Mouse (Mus musculus) hindbrain, embryonic 12.5 days (tissue): ENCODE results near the gene Spag5. TPM values are rescaled to one million over a fixed set of nuclear protein-coding genes. Genes with fewer than 3 reads are reported as not detected.

Source experiments
- ATAC-seq: fragments of 200-750 bp; cut with Nextera tagmentation; 2 replicates; pipeline ENCODE4 v1.8.0; 2017; ENCODE audit warnings: moderate TSS enrichment; ENCODE audit not compliant: low FRiP score
- H3K27ac ChIP-seq: fragments of 300-500 bp; sonication (generic); 2 replicates; pipeline ENCODE4 v1.5.1; 2016; ENCODE audit warnings: mild to moderate bottlenecking
- H3K27me3 ChIP-seq: fragments of 300-500 bp; sonication (generic); 2 replicates; pipeline ENCODE4 v1.6.1; 2016; ENCODE audit warnings: mild to moderate bottlenecking
- H3K36me3 ChIP-seq: fragments of 300-500 bp; sonication (generic); 2 replicates; pipeline ENCODE4 v1.6.1; 2016; ENCODE audit warnings: mild to moderate bottlenecking
- H3K4me1 ChIP-seq: fragments of 300-500 bp; sonication (generic); 2 replicates; pipeline ENCODE4 v1.6.1; 2016
- H3K4me2 ChIP-seq: fragments of 300-500 bp; sonication (generic); replicated peaks from 2 replicates; pipeline ENCODE4 v1.6.1; 2016; ENCODE audit warnings: mild to moderate bottlenecking
- H3K4me3 ChIP-seq: fragments of 300-500 bp; sonication (generic); 2 replicates; pipeline ENCODE4 v1.5.1; 2016; ENCODE audit warnings: mild to moderate bottlenecking
- H3K9ac ChIP-seq: fragments of 300-500 bp; sonication (generic); 2 replicates; pipeline ENCODE4 v1.6.1; 2016; ENCODE audit warnings: mild to moderate bottlenecking, moderate library complexity
- H3K9me3 ChIP-seq: fragments of 300-500 bp; sonication (generic); replicated peaks from 2 replicates; pipeline ENCODE4 v1.6.1; 2016; ENCODE audit warnings: mild to moderate bottlenecking
- WGBS: fragments of 180-500 bp; shearing (Covaris S2); methylation state at CpG from one replicate; pipeline ENCODE4 v1.1.7; 2016; 5-methylcytosine and 5-hydroxymethylcytosine counted together
- polyA plus RNA-seq: library from polyadenylated mRNA; unstranded; fragments of >200 nt; fragmentation: Nextera tagmentation; extraction: Ambion mirVana; gene quantifications from 2 replicates; pipeline ENCODE4 v1.2.1, GENCODE M21; 2016

Gene Spag5
- polyA plus RNA-seq, 1 experiment from 2014 or later: 35.9 TPM

DNA sequence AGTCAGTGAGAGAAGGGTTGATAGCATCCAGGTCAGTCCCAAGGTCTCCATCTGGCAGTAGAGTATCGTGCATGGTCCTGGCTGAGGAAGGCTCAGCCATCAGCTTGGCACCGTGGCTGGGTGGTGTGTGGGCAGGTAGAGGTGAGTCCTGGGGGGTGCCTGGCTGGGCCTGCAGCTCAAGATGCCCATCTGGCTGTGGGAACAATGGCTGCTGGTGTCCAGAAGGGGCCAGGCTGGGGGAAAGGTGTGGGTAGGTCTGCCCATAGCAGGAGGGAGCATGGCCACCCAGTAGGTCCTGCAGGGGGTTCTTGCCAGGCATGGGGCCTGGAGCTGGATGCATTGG lies 59.4 kb downstream of the Spag5 start:
- Histone ChIP-seq H3K4me1 (no peaks in the 10 kb centered on the region), H3K9ac (no peak overlapping the region), H3K27me3 (no peaks in the 10 kb centered on the region), H3K27ac (no peak overlapping the region), H3K4me2 (0 out of 2 replicates have a peak overlapping the region, but pooled peaks have one; percentile 31), H3K9me3 (no peaks in the 10 kb centered on the region), H3K4me3 (no peak overlapping the region), H3K36me3 (no peaks in the 10 kb centered on the region)
- ATAC-seq: no peak
- 61% methylated on average over 2 of the region's 2 CpGs for WGBS

DNA sequence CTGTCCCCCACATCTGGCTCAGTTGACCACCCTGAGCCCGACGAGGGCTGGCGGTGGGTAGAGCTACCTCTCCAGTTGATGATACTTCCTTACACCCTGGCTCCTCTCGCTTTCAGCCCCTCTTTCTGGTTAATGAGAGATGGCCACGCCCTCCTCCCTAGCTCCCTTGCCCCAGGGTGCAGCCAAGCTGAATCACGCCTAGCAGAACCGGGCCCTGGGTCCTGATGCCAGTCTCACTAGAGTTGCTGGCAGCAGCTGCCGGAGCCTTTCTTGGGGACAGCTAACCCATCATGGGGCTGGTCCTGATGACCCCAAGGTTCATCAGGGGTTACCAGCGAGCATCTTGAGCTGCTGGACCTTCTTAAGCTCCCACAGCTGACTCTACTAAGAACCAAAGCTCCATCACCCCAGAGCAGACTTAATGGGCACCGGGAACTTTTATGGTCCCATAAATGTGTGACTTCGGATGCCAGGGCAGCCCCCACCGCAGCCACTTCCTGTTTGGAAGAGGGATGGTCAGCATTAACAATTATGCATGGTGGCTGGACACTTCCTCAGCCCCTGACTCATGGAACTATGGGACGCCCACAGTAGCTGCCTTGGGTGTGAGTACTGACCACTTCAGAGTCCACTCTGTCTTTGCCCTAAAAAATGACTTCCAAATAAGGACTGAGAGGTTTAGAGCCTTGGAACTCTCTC lies 62.1 kb downstream of the Spag5 start:
- no peaks in the 10 kb centered on the region for H3K4me1 ChIP-seq
- no peak overlapping the region for H3K9ac ChIP-seq
- no peaks in the 10 kb centered on the region for H3K9me3 ChIP-seq
- H3K27me3 ChIP-seq: no peaks in the 10 kb centered on the region
- ATAC-seq: no peak
- H3K36me3 ChIP-seq: no peaks in the 10 kb centered on the region
- WGBS: 79% methylated on average over 13 of the region's 13 CpGs
- H3K27ac ChIP-seq: no peak overlapping the region
- no peak overlapping the region for H3K4me2 ChIP-seq
- no peak overlapping the region for H3K4me3 ChIP-seq

DNA sequence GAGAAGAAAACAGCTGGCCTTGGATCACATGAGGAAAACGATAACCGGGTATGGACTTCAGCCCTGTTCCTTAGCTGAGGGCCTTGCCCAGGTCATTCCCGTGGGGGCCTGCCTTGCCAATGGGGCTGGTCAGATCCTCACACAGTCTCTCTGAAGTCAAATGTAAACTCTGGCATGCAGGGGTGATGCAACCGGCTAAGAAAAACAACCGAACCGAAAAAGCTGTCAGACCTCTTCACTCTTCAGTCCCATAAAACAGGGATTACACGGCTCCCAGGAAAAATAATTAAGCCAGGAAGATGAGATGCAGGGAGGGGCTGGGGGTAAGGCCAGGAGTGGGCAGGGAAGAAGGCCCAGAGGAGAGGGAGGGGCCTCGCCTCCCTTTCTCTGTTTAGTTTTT lies 62.8 kb downstream of the Spag5 start:
- no peak for ATAC-seq
- no peak overlapping the region for H3K27ac ChIP-seq
- H3K4me3 ChIP-seq: no peak overlapping the region

DNA sequence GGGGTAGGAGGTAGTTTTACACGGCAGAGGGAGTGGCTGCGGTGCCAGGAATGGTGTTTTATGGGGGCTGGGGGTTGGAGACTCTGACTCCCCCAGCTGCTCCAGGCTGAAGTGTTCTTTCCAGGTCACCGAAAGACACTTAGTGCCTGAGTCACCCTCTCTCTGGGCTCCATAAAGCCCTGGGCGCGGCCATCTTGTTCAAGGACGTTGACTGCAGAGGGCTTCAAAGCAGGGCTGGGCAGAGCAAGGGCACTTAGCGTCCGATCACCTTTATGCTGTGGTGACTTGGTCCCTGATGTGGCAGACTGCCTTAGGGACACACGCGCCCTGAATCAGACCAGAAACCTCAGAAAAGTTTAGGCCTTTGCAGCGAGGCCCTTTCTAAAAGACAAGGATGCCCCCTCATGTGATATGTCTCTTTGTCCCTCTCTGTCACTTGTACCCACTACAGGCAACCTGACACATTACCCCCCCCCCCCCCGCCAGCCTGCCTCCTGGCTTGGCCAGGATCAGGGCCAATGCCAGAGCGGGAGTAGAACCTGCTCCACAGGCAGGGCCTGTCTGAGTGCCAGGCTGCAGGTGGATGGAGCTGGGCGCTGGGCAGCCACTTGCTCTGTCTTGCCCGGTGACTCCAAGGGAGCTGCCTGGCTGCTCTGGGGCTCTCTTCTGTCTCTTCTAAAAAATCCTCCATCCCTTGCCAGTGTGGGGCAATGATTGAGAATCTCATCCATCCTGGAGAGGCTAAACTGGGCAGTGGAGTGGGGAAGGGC lies 66.3 kb downstream of the Spag5 start:
- Histone ChIP-seq H3K4me1 (peaks cover 3% of the 10 kb centered on the region), H3K9me3 (no peaks in the 10 kb centered on the region), H3K9ac (no peak overlapping the region), H3K4me3 (no peak overlapping the region), H3K36me3 (no peaks in the 10 kb centered on the region), H3K27ac (no peak overlapping the region), H3K27me3 (no peaks in the 10 kb centered on the region), H3K4me2 (no peak overlapping the region)
- no peak for ATAC-seq
- 87% methylated on average over 15 of the region's 15 CpGs for WGBS

More for the DNA sequence above, 62.8 kb downstream of the Spag5 start:
- Histone ChIP-seq H3K4me2 (no peak overlapping the region), H3K9ac (no peak overlapping the region), H3K9me3 (no peaks in the 10 kb centered on the region), H3K4me1 (no peaks in the 10 kb centered on the region), H3K27me3 (no peaks in the 10 kb centered on the region), H3K36me3 (no peaks in the 10 kb centered on the region)
- WGBS: 55% methylated on average over 8 of the region's 8 CpGs

DNA sequence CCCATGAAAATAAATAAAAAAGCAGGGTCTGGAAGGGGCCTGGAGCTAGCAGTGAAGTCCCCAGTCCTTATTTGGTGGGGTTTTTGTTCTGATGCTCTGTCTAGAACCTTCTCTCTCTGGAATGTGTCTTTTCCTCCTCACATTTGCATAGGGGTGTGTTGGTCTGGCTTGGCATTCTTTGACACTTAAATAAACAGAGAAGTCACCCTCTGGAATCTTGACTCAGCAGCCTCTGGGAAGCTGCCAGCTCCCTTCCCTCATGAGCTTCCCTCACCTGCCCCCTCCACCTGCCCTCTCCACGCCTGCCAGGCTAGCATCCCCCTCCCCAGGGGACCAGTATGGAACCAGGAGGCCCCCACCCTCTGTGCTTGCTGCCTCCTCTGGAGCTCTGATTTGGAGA lies 69.1 kb downstream of the Spag5 start:
- Histone ChIP-seq H3K27me3 (no peaks in the 10 kb centered on the region), H3K4me1 (peaks cover 6% of the 10 kb centered on the region), H3K4me2 (no peak overlapping the region), H3K27ac (no peak overlapping the region), H3K9me3 (no peaks in the 10 kb centered on the region), H3K36me3 (no peaks in the 10 kb centered on the region), H3K9ac (no peak overlapping the region), H3K4me3 (no peak overlapping the region)
- 57% methylated on average over 1 of the region's 1 CpGs for WGBS
- no peak for ATAC-seq

DNA sequence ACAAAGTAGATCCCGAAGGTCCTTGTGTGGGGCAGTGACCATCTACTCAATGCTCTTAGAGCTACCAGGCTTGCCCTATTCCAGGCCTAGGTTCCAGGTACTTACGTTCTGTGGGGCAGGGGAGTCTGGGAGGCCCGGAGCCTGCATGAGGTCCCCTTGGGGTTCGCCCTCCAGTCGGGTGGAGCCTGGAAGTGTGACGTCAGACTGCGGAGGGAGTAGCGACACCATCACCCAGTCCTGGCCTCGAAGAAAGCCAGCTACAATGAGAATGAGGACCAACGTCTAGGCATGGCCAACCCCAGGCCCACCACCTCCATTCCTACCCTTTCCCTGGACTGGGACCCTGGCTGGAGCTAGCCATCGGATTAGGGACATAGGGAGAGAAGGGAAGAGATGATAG lies 70.4 kb downstream of the Spag5 start:
- Histone ChIP-seq H3K4me2 (no peak overlapping the region), H3K4me3 (no peak overlapping the region), H3K27me3 (no peaks in the 10 kb centered on the region), H3K27ac (no peak overlapping the region), H3K9me3 (no peaks in the 10 kb centered on the region), H3K9ac (no peak overlapping the region), H3K36me3 (no peaks in the 10 kb centered on the region), H3K4me1 (peaks cover 6% of the 10 kb centered on the region)
- ATAC-seq: no peak
- 87% methylated on average over 11 of the region's 11 CpGs for WGBS

Other genes starting within 250 kb of the Spag5 start
- 31.5 and 31.8 TPM in 2 replicates for gene Eral1, start 221.1 kb upstream of the Spag5 start, polyA plus RNA-seq
- gene Fam222b, start 206.9 kb upstream of the Spag5 start, polyA plus RNA-seq: 24.3 and 28.0 TPM in 2 replicates
- 149 and 152 TPM in 2 replicates for gene Traf4, start 135.9 kb upstream of the Spag5 start, polyA plus RNA-seq
- 10.7 and 12.9 TPM in 2 replicates for gene Nek8, start 124.9 kb upstream of the Spag5 start, polyA plus RNA-seq
- gene Tlcd1, start 124.8 kb upstream of the Spag5 start, polyA plus RNA-seq: 9.4 and 10.2 TPM in 2 replicates
- 894 and 983 TPM in 2 replicates for gene Rpl23a, start 117.9 kb upstream of the Spag5 start, polyA plus RNA-seq
- 75.2 and 81.0 TPM in 2 replicates for gene Rab34, start 113.1 kb upstream of the Spag5 start, polyA plus RNA-seq
- 2.8 and 3.0 TPM in 2 replicates for gene Proca1, start 108.1 kb upstream of the Spag5 start, polyA plus RNA-seq
- 55.2 and 58.0 TPM in 2 replicates for gene Sdf2, start 55.8 kb upstream of the Spag5 start, polyA plus RNA-seq
- gene Supt6, start 55.5 kb upstream of the Spag5 start, polyA plus RNA-seq: 39.9 and 44.1 TPM in 2 replicates
- 80.4 and 80.7 TPM in 2 replicates for gene 2610507B11Rik, start 39.8 kb upstream of the Spag5 start, polyA plus RNA-seq
- 0.34 and 0.51 TPM in 2 replicates for gene BC030499, start 10.7 kb upstream of the Spag5 start, polyA plus RNA-seq
- gene Aldoc, start 21.4 kb downstream of the Spag5 start, polyA plus RNA-seq: 16.8 and 20.1 TPM in 2 replicates
- gene Pigs, start 26.9 kb downstream of the Spag5 start, polyA plus RNA-seq: 76.9 and 77.1 TPM in 2 replicates
- 86.0 and 92.7 TPM in 2 replicates for gene Unc119, start 42.0 kb downstream of the Spag5 start, polyA plus RNA-seq
- gene Foxn1, start 85.0 kb downstream of the Spag5 start, polyA plus RNA-seq: not detected in 2 replicates
- not detected in 2 replicates for gene Slc13a2, start 120.7 kb downstream of the Spag5 start, polyA plus RNA-seq
- gene Slc46a1, start 164.2 kb downstream of the Spag5 start, polyA plus RNA-seq: 17.5 and 17.9 TPM in 2 replicates
- gene Sarm1, start 196.2 kb downstream of the Spag5 start, polyA plus RNA-seq: 33.7 and 35.7 TPM in 2 replicates
- 118 and 156 TPM in 2 replicates for gene Vtn, start 197.6 kb downstream of the Spag5 start, polyA plus RNA-seq
- gene Sebox, start 201.9 kb downstream of the Spag5 start, polyA plus RNA-seq: not detected in 2 replicates
- gene Tmem199, start 210.6 kb downstream of the Spag5 start, polyA plus RNA-seq: 75.2 and 81.1 TPM in 2 replicates
- gene Poldip2, start 210.7 kb downstream of the Spag5 start, polyA plus RNA-seq: 166 and 176 TPM in 2 replicates
- 59.8 and 61.4 TPM in 2 replicates for gene Tnfaip1, start 234.8 kb downstream of the Spag5 start, polyA plus RNA-seq
- 108 and 127 TPM in 2 replicates for gene Ift20, start 234.8 kb downstream of the Spag5 start, polyA plus RNA-seq
- 44.2 and 47.3 TPM in 2 replicates for gene Tmem97, start 249.2 kb downstream of the Spag5 start, polyA plus RNA-seq